Mouse (Mus musculus): ENCODE measurements around the gene Hdac2. TPM values are rescaled to one million over a fixed set of nuclear protein-coding genes. Genes with fewer than 3 reads are reported as not detected.

The Hdac2 gene
- total RNA-seq, 2 experiments from 2014 or later = 101 to 107 TPM

Other genes with a start within 250 kb of the Hdac2 start
- 100 to 1,000 TPM; 208 to 214 TPM for gene Marcks, start 164.4 kb downstream of the Hdac2 start, total RNA-seq (2021)